Mouse (Mus musculus): ENCODE data around the gene H2al1f.
"Not testable (repeated sequence)": the region's sequence is repeated elsewhere in the genome, so short reads cannot be mapped to it uniquely, and the experiment has no call there.

H2al1f gene

GRCm38 (mm10) chrX:11314858-11315257 lies at the start of gene H2al1f:
H2al1f (plus strand) TSS chrX:11315158.
- not testable (repeated sequence) for DNase-seq

- DNase-seq, result no peak
Measured at GRCm38 (mm10) chrX:11267791-11268190, 47.2 kb upstream of the H2al1f start.

- DNase-seq, result no peak
Measured at GRCm38 (mm10) chrX:11269074-11269473, 45.9 kb upstream of the H2al1f start.

- no peak for DNase-seq
Measured at GRCm38 (mm10) chrX:11273190-11273589, 41.8 kb upstream of the H2al1f start.

GRCm38 (mm10) chrX:11277083-11277482 lies 37.9 kb upstream of the H2al1f start:
- no peak for DNase-seq

- DNase-seq, result no peak
Measured at GRCm38 (mm10) chrX:11280741-11281140, 34.2 kb upstream of the H2al1f start.

- no peak for DNase-seq
Measured at GRCm38 (mm10) chrX:11288306-11288882, 26.6 kb upstream of the H2al1f start.

GRCm38 (mm10) chrX:11289244-11289643 lies 25.7 kb upstream of the H2al1f start:
- DNase-seq, result no peak

GRCm38 (mm10) chrX:11298957-11299356 lies 16.0 kb upstream of the H2al1f start, which contains the start of gene H2al1a:
H2al1a (plus strand) TSS chrX:11299257.
- DNase-seq, result not testable (repeated sequence)

GRCm38 (mm10) chrX:11302132-11302531 lies 12.8 kb upstream of the H2al1f start, which contains the start of gene H2al1b:
H2al1b (plus strand) TSS chrX:11302432.
- DNase-seq, result not testable (repeated sequence)

- not testable (repeated sequence) for DNase-seq
Measured at GRCm38 (mm10) chrX:11305355-11305754, 9.6 kb upstream of the H2al1f start, which contains the start of gene H2al1c. H2al1c (plus strand) TSS chrX:11305655.

GRCm38 (mm10) chrX:11308524-11308923 lies 6.4 kb upstream of the H2al1f start, which contains the start of gene H2al1d:
H2al1d (plus strand) TSS chrX:11308824.
- not testable (repeated sequence) for DNase-seq

- not testable (repeated sequence) for DNase-seq
Measured at GRCm38 (mm10) chrX:11311634-11312033, 3.3 kb upstream of the H2al1f start, which contains the start of gene H2al1e. H2al1e (plus strand) TSS chrX:11311934.

- DNase-seq, result not testable (repeated sequence)
Measured at GRCm38 (mm10) chrX:11317956-11318355, 3.0 kb downstream of the H2al1f start, which contains the start of gene H2al1g. H2al1g (plus strand) TSS chrX:11318256.

GRCm38 (mm10) chrX:11321192-11321591 lies 6.2 kb downstream of the H2al1f start, which contains the start of gene H2al1h:
H2al1h (plus strand) TSS chrX:11321492.
- not testable (repeated sequence) for DNase-seq

GRCm38 (mm10) chrX:11324359-11324758 lies 9.4 kb downstream of the H2al1f start, which contains the start of gene H2al1i:
H2al1i (plus strand) TSS chrX:11324659.
- DNase-seq, result not testable (repeated sequence)

- not testable (repeated sequence) for DNase-seq
Measured at GRCm38 (mm10) chrX:11327522-11327921, 12.6 kb downstream of the H2al1f start, which contains the start of gene H2al1j. H2al1j (plus strand) TSS chrX:11327822.

GRCm38 (mm10) chrX:11345762-11346161 lies 30.8 kb downstream of the H2al1f start:
- no peak for DNase-seq

- no peak for DNase-seq
Measured at GRCm38 (mm10) chrX:11346756-11347155, 31.8 kb downstream of the H2al1f start.

- no peak for DNase-seq
Measured at GRCm38 (mm10) chrX:11360823-11361222, 45.9 kb downstream of the H2al1f start.

- no peak for DNase-seq
Measured at GRCm38 (mm10) chrX:11361261-11361660, 46.3 kb downstream of the H2al1f start.

- DNase-seq, result no peak
Measured at GRCm38 (mm10) chrX:11363890-11364289, 48.9 kb downstream of the H2al1f start.

Measured in thymus, adult 18-20 months (tissue).